Mouse (Mus musculus) midbrain, postnatal 0 days (tissue): Measurements from ENCODE around the gene Flt3l. TPM values are rescaled to one million over a fixed set of nuclear protein-coding genes. Genes with fewer than 3 reads are reported as not detected.

Experiments used
- ATAC-seq: fragments of 200-750 bp; cut with Nextera tagmentation; 2 replicates; pipeline ENCODE4 v1.8.0; 2017; ENCODE audit warnings: moderate number of reproducible peaks, mild to moderate bottlenecking, moderate TSS enrichment, moderate library complexity; ENCODE audit not compliant: low FRiP score
- DNase-seq: peaks from one replicate; pipeline ENCODE4 v3.0.0-alpha.2; 2015; ENCODE audit warnings: low spot score
- H3K27ac ChIP-seq: fragments of 300-500 bp; sonication (generic); 2 replicates; pipeline ENCODE4 v1.5.1; 2014; ENCODE audit warnings: low read depth, mild to moderate bottlenecking, low read length, mixed read lengths
- H3K27me3 ChIP-seq: fragments of 300-500 bp; sonication (generic); 2 replicates; pipeline ENCODE4 v1.6.1; 2014; ENCODE audit warnings: low read length, control low read depth, mixed read lengths; ENCODE audit not compliant: insufficient read depth
- H3K36me3 ChIP-seq: fragments of 300-500 bp; sonication (generic); 2 replicates; pipeline ENCODE4 v1.6.1; 2014; ENCODE audit warnings: low read length, control low read depth, mixed read lengths; ENCODE audit not compliant: insufficient read depth
- H3K4me1 ChIP-seq: fragments of 300-500 bp; sonication (generic); 2 replicates; pipeline ENCODE4 v1.6.1; 2014; ENCODE audit warnings: mild to moderate bottlenecking, control low read depth, antibody characterized with exemption, low read length, mixed read lengths; ENCODE audit not compliant: insufficient read depth
- H3K4me2 ChIP-seq: fragments of 300-500 bp; sonication (generic); 2 replicates; pipeline ENCODE4 v1.6.1; 2014; ENCODE audit warnings: low read depth, mild to moderate bottlenecking, low read length, mixed read lengths; ENCODE audit not compliant: poor library complexity, severe bottlenecking
- H3K4me3 ChIP-seq: fragments of 300-500 bp; sonication (generic); 2 replicates; pipeline ENCODE4 v1.5.1; 2014; ENCODE audit warnings: low read depth, mild to moderate bottlenecking, low read length, moderate library complexity
- H3K9ac ChIP-seq: fragments of 300-500 bp; sonication (generic); replicated peaks from 2 replicates; pipeline ENCODE4 v1.6.1; 2014; ENCODE audit warnings: mild to moderate bottlenecking, low read length, moderate library complexity, mixed read lengths; ENCODE audit not compliant: poor library complexity, severe bottlenecking
- H3K9me3 ChIP-seq: fragments of 300-500 bp; sonication (generic); 2 replicates; pipeline ENCODE4 v1.6.1; 2016; ENCODE audit warnings: low read length, control low read depth
- CTCF ChIP-seq: IDR thresholded peaks from 2 replicates; pipeline ENCODE4 v1.5.1; 2016; ENCODE audit warnings: antibody characterized with exemption, mild to moderate bottlenecking
- WGBS: fragments of 180-500 bp; shearing (Covaris S2); extraction: QIAGEN DNeasy Blood & Tissue Kit; methylation state at CpG from one replicate; pipeline ENCODE4 v1.1.7; 2014; 5-methylcytosine and 5-hydroxymethylcytosine counted together
- polyA plus RNA-seq: library from polyadenylated mRNA; unstranded; fragments of >200 nt; fragmentation: Nextera tagmentation; extraction: Ambion mirVana; gene quantifications from 2 replicates; pipeline ENCODE4 v1.2.1, GENCODE M21; 2015
- total RNA-seq: library from RNA; depleted of rRNA; stranded (reverse); fragments of >200 nt; gene quantifications from 2 replicates; pipeline ENCODE4 v1.2.3, GENCODE M21; 2014

The Flt3l gene
- total and polyA plus RNA-seq, 2 experiments from 2014 or later, result 1.7 to 7.8 TPM

DNA sequence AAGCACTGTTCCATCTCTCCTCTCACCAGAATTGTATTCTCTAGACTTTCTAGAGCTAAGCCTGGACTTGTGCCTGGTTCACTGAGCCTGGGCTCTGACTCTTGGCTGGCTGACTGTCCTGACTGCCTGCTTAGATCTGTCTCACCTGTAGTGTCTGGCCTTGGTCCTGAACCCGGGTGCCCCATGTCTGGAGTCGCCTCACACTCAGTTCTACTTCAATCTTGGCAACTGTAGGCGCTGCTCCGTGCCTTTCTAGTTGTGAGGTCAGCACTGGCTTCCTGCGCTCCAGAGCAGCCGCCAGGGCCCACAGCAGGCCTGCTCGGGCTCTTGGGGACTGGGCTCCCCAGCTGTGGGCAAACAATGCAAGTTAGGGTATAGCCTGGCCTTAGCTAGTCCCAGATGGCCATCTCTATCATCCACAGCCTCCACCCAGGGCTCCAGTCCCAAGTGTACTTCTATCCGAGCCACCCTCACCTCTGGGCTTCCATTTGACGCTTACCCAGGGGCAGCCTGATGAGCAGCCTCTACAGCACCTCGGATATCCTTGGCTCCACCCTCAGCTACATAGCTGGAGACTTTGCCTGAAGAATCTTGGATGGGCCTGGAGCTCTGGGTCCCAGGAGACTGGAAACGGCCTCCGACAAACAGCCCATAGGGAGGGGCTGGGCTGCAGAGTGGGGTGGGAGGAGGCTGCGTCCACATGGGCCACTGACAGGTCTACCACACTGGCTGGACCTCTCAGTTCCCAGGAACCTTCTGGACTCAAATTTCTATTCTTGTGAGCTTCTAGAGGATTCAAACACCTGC, 8.3 kb upstream of the Flt3l start:
- 89% methylated on average over 13 of the region's 13 CpGs for WGBS
- H3K4me3 ChIP-seq, result no peak overlapping the region
- no peaks in the 10 kb centered on the region for H3K27me3 ChIP-seq
- TF ChIP-seq CTCF, result no peak
- ATAC-seq, result no peak
- peaks cover 5% of the 10 kb centered on the region; the same call in 1 of the 2 replicates for H3K36me3 ChIP-seq
- H3K9me3 ChIP-seq, result no peaks in the 10 kb centered on the region
- H3K9ac ChIP-seq, result 0 out of 2 replicates have a peak overlapping the region, but pooled peaks have one; percentile 9
- no peak overlapping the region for H3K27ac ChIP-seq
- no peaks in the 10 kb centered on the region for H3K4me1 ChIP-seq
- H3K4me2 ChIP-seq, result no peak overlapping the region
- no peak for DNase-seq

DNA sequence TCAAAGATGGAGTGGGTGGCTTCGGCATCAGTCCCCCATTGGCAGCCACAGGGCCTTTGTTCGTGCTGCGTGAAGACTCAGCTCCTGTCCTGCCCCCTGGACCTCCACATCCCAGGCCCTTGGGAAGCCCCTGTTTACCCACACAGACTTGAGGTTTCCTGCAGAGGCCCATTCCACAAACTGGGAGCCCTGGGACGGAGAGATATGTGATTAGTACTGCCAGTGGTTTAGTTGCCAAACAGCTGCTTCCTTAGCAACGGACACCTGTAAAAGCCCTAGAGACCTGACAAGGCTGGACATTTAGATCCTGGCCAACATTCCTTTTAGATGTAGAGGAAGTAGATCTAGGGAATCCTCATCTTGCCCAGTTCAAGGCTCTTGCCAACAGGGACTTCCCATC, 5.7 kb upstream of the Flt3l start:
- 92% methylated on average over 5 of the region's 5 CpGs for WGBS
- no peak for TF ChIP-seq CTCF

GRCm38 (mm10) chr7:45141319-45141718, 5.1 kb upstream of the Flt3l start:
- H3K9me3 ChIP-seq, result no peaks in the 10 kb centered on the region
- H3K27ac ChIP-seq, result no peak overlapping the region
- peaks cover 3% of the 10 kb centered on the region; the same call in 1 of the 2 replicates for H3K36me3 ChIP-seq
- no peak overlapping the region for H3K9ac ChIP-seq
- H3K4me3 ChIP-seq, result no peak overlapping the region
- ATAC-seq (no peak), DNase-seq (no peak)
- 86% methylated on average over 3 of the region's 3 CpGs for WGBS
- no peak overlapping the region for H3K4me2 ChIP-seq
- H3K27me3 ChIP-seq, result no peaks in the 10 kb centered on the region
- TF ChIP-seq CTCF, result no peak
- no peaks in the 10 kb centered on the region for H3K4me1 ChIP-seq

More for the DNA sequence above, 5.7 kb upstream of the Flt3l start:
- Histone ChIP-seq H3K4me3 (no peak overlapping the region), H3K4me2 (no peak overlapping the region), H3K9ac (no peak overlapping the region), H3K36me3 (peaks cover 3% of the 10 kb centered on the region; the same call in 1 of the 2 replicates), H3K27me3 (no peaks in the 10 kb centered on the region), H3K27ac (no peak overlapping the region), H3K4me1 (no peaks in the 10 kb centered on the region), H3K9me3 (no peaks in the 10 kb centered on the region)
- no peak for DNase-seq
- ATAC-seq, result no peak

GRCm38 (mm10) chr7:45139904-45140723, 3.9 kb upstream of the Flt3l start:
- Histone ChIP-seq H3K9ac (no peak overlapping the region), H3K4me3 (no peak overlapping the region), H3K36me3 (no peaks in the 10 kb centered on the region), H3K4me2 (no peak overlapping the region), H3K27ac (no peak overlapping the region), H3K9me3 (no peaks in the 10 kb centered on the region), H3K4me1 (no peaks in the 10 kb centered on the region), H3K27me3 (no peaks in the 10 kb centered on the region)
- 85% methylated on average over 8 of the region's 8 CpGs for WGBS
- ATAC-seq (no peak), DNase-seq (peak; percentile 50)
- TF ChIP-seq CTCF, result no peak

- TF ChIP-seq CTCF, result no peak
- H3K4me3 ChIP-seq, result no peak overlapping the region
- WGBS, result 80% methylated on average over 1 of the region's 1 CpGs
- H3K4me1 ChIP-seq, result no peaks in the 10 kb centered on the region
- no peak overlapping the region for H3K9ac ChIP-seq
- no peak overlapping the region for H3K4me2 ChIP-seq
- H3K36me3 ChIP-seq, result no peaks in the 10 kb centered on the region
- no peak overlapping the region for H3K27ac ChIP-seq
- no peaks in the 10 kb centered on the region for H3K27me3 ChIP-seq
- DNase-seq (no peak), ATAC-seq (no peak)
- H3K9me3 ChIP-seq, result no peaks in the 10 kb centered on the region
These were observed 2.2 kb upstream of the Flt3l start for GRCm38 (mm10) chr7:45138403-45138802.
